Mouse (Mus musculus) cerebellum, adult 2 months (tissue): Measurements from ENCODE around the gene Smarcad1.

Experiments used
- CTCF ChIP-seq: fragments of 200-500 bp; IDR thresholded peaks from 2 replicates; pipeline ENCODE4 v1.5.1; 2011; ENCODE audit warnings: low read depth, mild to moderate bottlenecking, control low read depth, low read length, moderate library complexity, borderline replicate concordance; ENCODE audit not compliant: insufficient read depth
- POLR2A ChIP-seq: fragments of 200-500 bp; IDR thresholded peaks from 2 replicates; pipeline ENCODE4 v1.6.1; 2011; ENCODE audit warnings: low read length, control low read depth, borderline replicate concordance; ENCODE audit not compliant: insufficient read depth

DNA sequence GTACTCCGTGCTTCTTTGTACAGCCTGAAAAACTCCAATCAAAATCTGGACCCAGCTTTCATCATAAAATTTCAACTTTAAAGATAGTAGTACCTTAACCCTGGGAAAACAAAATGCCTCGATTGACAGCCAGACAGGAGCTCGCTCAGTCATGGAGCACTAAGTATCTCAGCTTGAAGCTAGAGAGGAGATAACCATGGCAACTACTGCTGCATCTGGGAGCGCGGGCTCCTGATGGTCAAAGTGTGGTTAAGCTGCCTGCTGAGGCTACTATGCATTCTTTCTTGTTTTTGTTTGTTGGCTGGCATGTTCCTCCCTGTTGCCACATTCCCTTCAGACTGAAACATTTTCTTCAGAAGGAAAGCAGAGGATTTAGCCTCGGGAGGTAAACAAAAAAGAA lies 90.0 kb downstream of the Smarcad1 start:
- TF ChIP-seq CTCF (no peak), POLR2A (no peak)
